Mouse (Mus musculus) spleen, adult 2 months (tissue): Measurements from ENCODE around the gene Parp3. TPM values are rescaled to one million over a fixed set of nuclear protein-coding genes. Genes with fewer than 3 reads are reported as not detected.

ENCODE experiments used
- DNase-seq, 2 experiments: peaks; one replicate each; pipeline versions ENCODE4 v3.0.0 to v3.0.0-alpha.2; 2012 to 2021; ENCODE audit warnings: low spot score in 2 of 2, low read depth in 1 of 2
- H3K27ac ChIP-seq: fragments of 200-500 bp; 2 replicates; pipeline ENCODE4 v1.5.1; 2012; ENCODE audit warnings: low read length, inconsistent platforms; ENCODE audit not compliant: insufficient read depth
- H3K27me3 ChIP-seq: fragments of 200-500 bp; 2 replicates; pipeline ENCODE4 v1.6.1; 2012; ENCODE audit warnings: mild to moderate bottlenecking, moderate library complexity, low read length, inconsistent platforms; ENCODE audit not compliant: control insufficient read depth, insufficient read depth
- H3K36me3 ChIP-seq: fragments of 200-500 bp; 2 replicates; pipeline ENCODE4 v1.6.1; 2012; ENCODE audit warnings: mild to moderate bottlenecking, low read length, inconsistent platforms; ENCODE audit not compliant: control insufficient read depth, insufficient read depth
- H3K4me1 ChIP-seq: fragments of 200-500 bp; 2 replicates; pipeline ENCODE4 v1.6.1; 2011; ENCODE audit warnings: inconsistent platforms; ENCODE audit not compliant: control insufficient read depth, insufficient read depth, insufficient read length
- H3K4me3 ChIP-seq: fragments of 200-500 bp; 2 replicates; pipeline ENCODE4 v1.5.1; 2011; ENCODE audit warnings: mild to moderate bottlenecking, inconsistent platforms; ENCODE audit not compliant: insufficient read depth, insufficient read length; ENCODE audit errors: extremely low read depth
- CTCF ChIP-seq: fragments of 200-500 bp; IDR thresholded peaks from 2 replicates; pipeline ENCODE4 v1.5.1; 2011; ENCODE audit warnings: mild to moderate bottlenecking, inconsistent platforms; ENCODE audit not compliant: insufficient read depth, insufficient read length, insufficient replicate concordance; ENCODE audit errors: extremely low read depth
- POLR2A ChIP-seq: fragments of 200-500 bp; IDR thresholded peaks from 2 replicates; pipeline ENCODE4 v1.6.1; 2011; ENCODE audit warnings: low read depth, low read length, inconsistent platforms
- WGBS: fragments of 180-500 bp; shearing (Covaris S2); methylation state at CpG from one replicate; pipeline ENCODE4 v1.1.7; 2018; 5-methylcytosine and 5-hydroxymethylcytosine counted together
- polyA plus RNA-seq: library from polyadenylated mRNA; depleted of rRNA; stranded (reverse); fragments of >200 nt; gene quantifications from 2 replicates; pipeline ENCODE4 v1.2.3, GENCODE M21; 2012

Parp3 gene
- polyA plus RNA-seq, 1 experiment, result 43.3 TPM

DNA sequence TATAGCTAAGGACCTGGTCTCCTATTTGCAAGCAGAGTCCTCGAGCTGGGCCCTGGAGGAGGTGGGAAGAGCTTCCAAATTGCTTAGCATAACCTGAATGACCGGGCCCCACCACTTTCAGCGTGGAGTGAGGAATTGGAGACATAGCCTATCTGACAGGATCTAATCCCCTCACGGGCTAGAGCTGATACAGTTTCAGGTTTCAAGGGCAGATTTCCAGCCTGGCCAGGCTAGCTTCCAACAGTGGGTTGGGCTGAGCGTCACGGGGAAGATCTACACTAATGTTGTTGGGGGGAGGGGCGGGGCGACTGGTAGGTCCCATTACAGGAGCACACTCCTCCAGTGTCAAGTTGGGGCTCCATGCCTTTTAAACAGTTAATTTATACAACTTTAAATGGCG is 26.1 kb downstream of the Parp3 start:
- no peak for TF ChIP-seq CTCF
- TF ChIP-seq POLR2A, result no peak
- Histone ChIP-seq H3K4me3 (no peak overlapping the region), H3K27me3 (no peaks in the 10 kb centered on the region), H3K4me1 (peaks cover 12% of the 10 kb centered on the region), H3K27ac (no peak overlapping the region), H3K36me3 (no peaks in the 10 kb centered on the region)
- no peak for DNase-seq
- WGBS, result 85% methylated on average over 9 of the region's 9 CpGs

DNA sequence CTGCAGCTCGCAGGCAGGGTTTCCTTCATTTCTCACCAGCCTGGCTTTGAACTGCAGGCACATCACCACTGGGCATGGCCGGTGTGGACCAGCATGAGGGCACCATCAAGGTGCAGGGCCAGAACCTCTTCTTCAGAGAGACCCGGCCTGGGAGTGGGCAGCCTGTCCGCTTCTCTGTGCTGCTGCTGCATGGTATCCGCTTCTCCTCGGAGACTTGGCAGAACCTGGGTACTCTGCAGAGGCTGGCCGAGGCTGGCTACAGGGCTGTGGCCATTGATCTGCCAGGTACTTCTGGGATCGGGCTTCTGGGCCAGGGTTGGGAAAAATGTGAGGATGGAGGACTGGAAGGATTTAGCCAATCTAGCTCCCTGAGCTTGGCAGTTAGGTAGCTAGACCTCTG is 26.8 kb downstream of the Parp3 start:
- Histone ChIP-seq H3K36me3 (no peaks in the 10 kb centered on the region), H3K27me3 (no peaks in the 10 kb centered on the region), H3K27ac (no peak overlapping the region), H3K4me3 (no peak overlapping the region), H3K4me1 (peaks cover 12% of the 10 kb centered on the region)
- WGBS, result 93% methylated on average over 8 of the region's 8 CpGs
- DNase-seq, result no peak
- TF ChIP-seq POLR2A (no peak), CTCF (no peak)

DNA sequence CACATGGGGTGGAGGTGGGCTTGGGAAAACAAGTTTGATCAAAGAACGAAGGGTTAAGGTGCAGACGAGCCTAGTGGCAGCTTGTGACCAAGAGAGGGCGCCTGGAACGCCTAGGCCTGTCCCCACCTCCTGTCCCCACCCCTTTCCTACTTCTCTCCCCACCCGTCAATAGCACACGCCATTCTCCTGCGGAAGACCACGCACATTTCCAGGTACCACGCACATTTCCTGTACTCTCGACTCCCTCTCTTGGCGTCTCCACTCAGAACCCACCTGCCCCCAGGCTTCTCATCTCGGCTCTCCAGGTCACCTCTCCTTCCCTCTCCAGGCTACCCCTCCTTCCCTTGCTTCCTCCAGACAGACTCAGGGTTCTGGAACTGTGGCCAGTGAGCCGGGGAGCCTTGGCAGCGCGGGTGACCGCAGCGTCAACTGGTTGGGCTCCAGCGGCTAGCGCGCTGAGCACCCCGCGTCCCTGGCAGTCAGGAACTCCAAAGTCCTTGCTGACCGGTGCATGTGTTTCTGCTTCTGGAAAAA is 28.2 kb downstream of the Parp3 start:
- H3K27ac ChIP-seq, result peak overlapping the region; percentile 30; the same call in 1 of the 2 replicates
- 2% methylated on average over 23 of the region's 23 CpGs for WGBS
- TF ChIP-seq POLR2A (no peak), CTCF (peak; percentile 69)
- peak overlapping the region; percentile 68 for H3K4me3 ChIP-seq
- H3K36me3 ChIP-seq, result no peaks in the 10 kb centered on the region
- no peaks in the 10 kb centered on the region for H3K27me3 ChIP-seq
- DNase-seq, result peak; percentile 36 to 68
- peaks cover 8% of the 10 kb centered on the region; the same call in 1 of the 2 replicates for H3K4me1 ChIP-seq

DNA sequence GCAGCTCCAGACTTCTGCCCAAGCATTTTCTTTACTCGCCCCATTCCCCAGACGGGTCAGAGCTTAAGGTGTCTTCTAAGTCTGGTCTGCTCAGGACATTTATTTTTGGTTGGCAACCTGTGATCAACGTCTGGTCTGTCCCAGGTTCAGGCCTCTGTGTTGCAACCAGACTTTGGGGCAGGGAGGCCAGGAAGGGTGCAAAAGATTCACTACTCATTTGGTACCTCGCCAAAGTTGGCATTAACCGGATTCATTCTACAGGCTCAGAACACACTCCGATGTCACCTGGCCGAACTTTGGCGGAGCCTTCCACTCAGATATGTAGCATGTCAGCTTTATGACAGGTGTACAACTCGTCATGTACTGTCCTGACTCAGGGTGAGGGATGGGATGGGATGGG is 28.8 kb downstream of the Parp3 start:
- no peak for DNase-seq
- H3K4me3 ChIP-seq, result peak overlapping the region; percentile 7; the same call in 1 of the 2 replicates
- no peak for TF ChIP-seq POLR2A
- no peak for TF ChIP-seq CTCF
- no peak overlapping the region for H3K27ac ChIP-seq
- no peaks in the 10 kb centered on the region for H3K27me3 ChIP-seq
- WGBS, result 36% methylated on average over 9 of the region's 9 CpGs
- H3K4me1 ChIP-seq, result peaks cover 8% of the 10 kb centered on the region; the same call in 1 of the 2 replicates
- H3K36me3 ChIP-seq, result no peaks in the 10 kb centered on the region

DNA sequence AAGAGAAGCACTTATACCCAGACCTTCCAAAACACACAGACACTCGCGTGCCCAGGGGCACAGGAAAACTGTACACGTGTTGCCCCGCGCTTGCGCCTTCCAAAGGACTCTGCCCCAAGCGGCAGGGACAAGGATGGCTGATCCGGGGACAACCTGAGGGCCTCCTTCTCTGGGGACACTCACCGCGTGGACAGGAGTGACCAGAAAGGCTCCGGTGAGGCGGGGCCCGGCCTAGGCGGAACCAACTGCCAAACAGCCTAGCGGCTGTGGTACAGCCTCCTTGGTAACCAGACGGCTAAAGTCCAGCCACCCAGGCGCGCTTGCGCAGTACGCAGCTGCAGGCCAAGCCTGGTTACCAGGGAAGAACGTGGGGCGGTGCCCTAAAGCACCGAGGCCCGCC is 29.4 kb downstream of the Parp3 start, which contains the start of the genes Abhd14b and Abhd14a:
Abhd14b (plus strand) TSS at position 112 of the 400 bp plus-strand sequence.
Abhd14a (minus strand) TSS at position 331 of the 400 bp plus-strand sequence.
- peak; percentile 37 to 86 for DNase-seq
- no peaks in the 10 kb centered on the region for H3K27me3 ChIP-seq
- no peak within 1 kb of the TSS for H3K27ac ChIP-seq
- peaks cover 8% of the 10 kb centered on the region; the same call in 1 of the 2 replicates for H3K4me1 ChIP-seq
- H3K36me3 ChIP-seq, result no peaks in the 10 kb centered on the region
- TF ChIP-seq POLR2A, result no peak
- TF ChIP-seq CTCF, result peak; percentile 20; the same call in 1 of the 2 replicates
- H3K4me3 ChIP-seq, result peak within 1 kb of the TSS; percentile 68
- under 1% methylated on average over 24 of the region's 24 CpGs for WGBS

DNA sequence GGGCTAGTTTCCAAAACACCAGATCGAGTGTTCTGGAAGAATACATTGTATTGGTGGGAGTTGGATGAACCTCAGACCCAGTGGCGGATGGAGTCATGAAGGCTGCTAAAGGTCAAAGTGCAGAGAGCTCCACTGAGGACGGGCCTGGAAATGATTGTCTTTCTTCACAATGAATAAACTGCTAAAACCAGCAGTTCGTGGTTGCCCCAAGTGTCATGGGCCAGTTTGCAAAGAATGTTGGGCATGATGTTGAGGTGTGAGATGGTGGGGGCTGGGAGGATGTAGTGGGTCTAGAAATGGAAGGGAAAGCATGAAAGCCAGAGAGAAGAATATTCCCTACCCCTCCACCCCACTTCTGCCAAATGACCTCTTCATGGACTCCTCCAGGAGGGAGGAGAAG is 31.9 kb downstream of the Parp3 start:
- no peak for DNase-seq
- Histone ChIP-seq H3K4me3 (no peak overlapping the region), H3K4me1 (peaks cover 8% of the 10 kb centered on the region; the same call in 1 of the 2 replicates), H3K27ac (no peak overlapping the region), H3K27me3 (no peaks in the 10 kb centered on the region), H3K36me3 (no peaks in the 10 kb centered on the region)
- no peak for TF ChIP-seq CTCF
- TF ChIP-seq POLR2A, result no peak
- 85% methylated on average over 4 of the region's 4 CpGs for WGBS

DNA sequence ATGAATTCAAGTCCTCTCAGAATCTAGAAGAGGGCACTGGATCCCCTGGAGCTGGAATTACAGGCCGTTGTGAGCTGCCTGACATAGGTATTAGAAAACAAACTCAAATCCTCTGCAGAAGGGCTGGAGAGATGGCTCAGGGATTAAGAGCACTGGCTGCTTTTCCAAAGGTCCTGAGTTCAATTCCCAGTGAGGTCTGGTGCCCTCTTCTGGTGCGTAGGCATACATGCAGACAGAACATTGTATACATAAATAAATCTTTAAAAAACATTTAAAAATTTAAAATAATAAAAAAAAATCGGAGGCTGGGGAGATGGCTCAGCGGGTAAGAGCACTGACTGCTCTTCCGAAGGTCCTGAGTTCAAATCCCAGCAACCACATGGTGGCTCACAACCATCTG is 34.1 kb downstream of the Parp3 start:
- H3K4me3 ChIP-seq, result no peak overlapping the region
- no peak overlapping the region for H3K27ac ChIP-seq
- H3K27me3 ChIP-seq, result no peaks in the 10 kb centered on the region
- TF ChIP-seq POLR2A, result no peak
- TF ChIP-seq CTCF, result no peak
- H3K4me1 ChIP-seq, result peaks cover 3% of the 10 kb centered on the region; the same call in 1 of the 2 replicates
- H3K36me3 ChIP-seq, result no peaks in the 10 kb centered on the region
- WGBS, result 94% methylated on average over 5 of the region's 5 CpGs
- DNase-seq, result no peak
